In genomic region chr6:120773149-120773628, GRCm38 (mm10) we compare ENCODE assay signal across 11 mouse cellular contexts. TPM values are rescaled to one million over a fixed set of nuclear protein-coding genes. Genes with fewer than 3 reads are reported as not detected.
DNase-seq lines count a peak whose midpoint lies in the region; ATAC-seq and TF ChIP-seq lines count a peak whose summit lies in the region.
"Had no signal": no experiment of that assay in that cellular context is flagged by ENCODE, and none has a peak within 500 bp of the region (broad histone marks: within the 10 kb centered on the region; RNA-seq: fewer than 3 reads in every experiment).

Gene Slc25a18, plus strand, starts transcription at chr6:120773578.

- H3K27me3 ChIP-seq in midbrain, embryonic 14.5 days (ENCODE audit: control insufficient read depth, insufficient read depth, low read length): no peaks in the 10 kb centered on the region

- peaks cover 5% of the 10 kb centered on the region; the same call in 1 of the 2 replicates for H3K36me3 ChIP-seq in midbrain, embryonic 14.5 days (ENCODE audit: control insufficient read depth, insufficient read depth, low read length)

- peak within 1 kb of the TSS; percentile 2; the same call in 1 of the 2 replicates for H3K4me3 ChIP-seq in cortical plate, adult 2 months (ENCODE audit: insufficient read depth, low read length)
- no peak within 1 kb of the TSS for H3K4me3 ChIP-seq in midbrain, embryonic 14.5 days (replicated peaks; ENCODE audit: low read depth, low read length)

- H3K9me3 ChIP-seq in midbrain, embryonic 14.5 days (ENCODE audit: control insufficient read depth, low read length): no peaks in the 10 kb centered on the region

- H3K4me2 ChIP-seq in midbrain, embryonic 14.5 days (ENCODE audit: low read length): peak within 1 kb of the TSS; percentile 10; the same call in 1 of the 2 replicates

- H3K4me1 ChIP-seq in cortical plate, adult 2 months (ENCODE audit: control insufficient read depth, insufficient read depth, low read length): no peaks in the 10 kb centered on the region
- H3K4me1 ChIP-seq in midbrain, embryonic 14.5 days (ENCODE audit: control insufficient read depth, insufficient read depth, low read length): peaks cover 23% of the 10 kb centered on the region

- no peak for TF ChIP-seq POLR2A in cortical plate, adult 2 months (IDR thresholded peaks at IDR 0.05; ENCODE audit: extremely low read depth, insufficient read depth, low read length)

- peak; percentile 43 for DNase-seq in embryo, embryonic 11 days
- DNase-seq in embryo, embryonic 9.5 days (ENCODE audit: extremely low spot score): no peak
- peak; percentile 32 to 68 for DNase-seq in layer of hippocampus, adult 18-20 months (ENCODE audit: low spot score in 2 of 2)
- peak; percentile 71 for DNase-seq in midbrain, embryonic 14.5 days
- DNase-seq in heart, postnatal 25 days (ENCODE audit: low spot score): no peak
- no peak for DNase-seq in urinary bladder, postnatal 36 days (ENCODE audit: low spot score in 2 of 2)
- DNase-seq in kidney, postnatal 10 days: no peak

- TF ChIP-seq CTCF in cortical plate, adult 2 months (IDR thresholded peaks at IDR 0.05; ENCODE audit: extremely low read depth, insufficient read depth, low read length): no peak

- ATAC-seq in midbrain, embryonic 14.5 days (ENCODE audit: low FRiP score, low TSS enrichment): peak; percentile 70; the same call in 1 of the 2 replicates
- ATAC-seq: CD4-positive, CD25-positive, alpha-beta regulatory T cell, adult 4 months had no signal

- intact Hi-C loops in heart, postnatal 25 days (cut with DNase I): no loop called here

- H3K27ac ChIP-seq in cortical plate, adult 2 months (ENCODE audit: insufficient read depth, low read length): peak within 1 kb of the TSS; percentile 12; the same call in 1 of the 2 replicates
- peak within 1 kb of the TSS; percentile 79 for H3K27ac ChIP-seq in midbrain, embryonic 14.5 days (replicated peaks; ENCODE audit: low read depth, low read length)
- H3K27ac ChIP-seq: liver, embryonic 14.5 days had no signal

- 7% methylated on average over 5 of the region's 5 CpGs for WGBS in midbrain, embryonic 14.5 days

- peak within 1 kb of the TSS; percentile 27; the same call in 1 of the 2 replicates for H3K9ac ChIP-seq in midbrain, embryonic 14.5 days (replicated peaks; ENCODE audit: low read length)
- H3K9ac ChIP-seq: liver, embryonic 14.5 days had no signal

RNA-seq across cellular contexts. Expression of gene Slc25a18, which starts in this region (rescaled TPM):
- polyA plus RNA-seq in cortical plate, adult 2 months (2012; rRNA removed): 124 and 139 TPM in 2 replicates
- 10 to 100 TPM; 62.2 to 62.6 TPM for total RNA-seq in layer of hippocampus, adult 18-20 months (2021)
- 8.3 and 10.8 TPM in 2 replicates for polyA plus RNA-seq in midbrain, embryonic 14.5 days (2014; fragmentation: Nextera tagmentation; extraction: Ambion mirVana)
- under 1 TPM in 1 of 2 experiments, not detected in 1; 0.17 TPM for total RNA-seq in heart, postnatal 25 days (2021)
- total RNA-seq: hematopoietic stem cell, adult 5-6 weeks had no signal

Comparison
In these comparisons a context has a peak if more than half of its experiments do, and no peak if none do; other contexts are left out.
1. RNA of gene Slc25a18 (total RNA-seq): 62.2 to 62.6 TPM in layer of hippocampus, adult 18-20 months; 0.17 TPM in heart, postnatal 25 days; every median in the first group is over 10 times any median in the second.
2. RNA of gene Slc25a18 (polyA plus RNA-seq): 124 to 139 TPM in cortical plate, adult 2 months; 8.3 to 10.8 TPM in midbrain, embryonic 14.5 days; every median in the first group is over 10 times any median in the second.
3. DNase-seq: peak in embryo, embryonic 11 days (single experiment), layer of hippocampus, adult 18-20 months (2 of 2) and midbrain, embryonic 14.5 days (single experiment); none in embryo, embryonic 9.5 days (single experiment), heart, postnatal 25 days (single experiment), urinary bladder, postnatal 36 days (0 of 2) and kidney, postnatal 10 days (single experiment).